Mouse (Mus musculus): ENCODE data around the gene Slco2a1.

The Slco2a1 gene

DNA sequence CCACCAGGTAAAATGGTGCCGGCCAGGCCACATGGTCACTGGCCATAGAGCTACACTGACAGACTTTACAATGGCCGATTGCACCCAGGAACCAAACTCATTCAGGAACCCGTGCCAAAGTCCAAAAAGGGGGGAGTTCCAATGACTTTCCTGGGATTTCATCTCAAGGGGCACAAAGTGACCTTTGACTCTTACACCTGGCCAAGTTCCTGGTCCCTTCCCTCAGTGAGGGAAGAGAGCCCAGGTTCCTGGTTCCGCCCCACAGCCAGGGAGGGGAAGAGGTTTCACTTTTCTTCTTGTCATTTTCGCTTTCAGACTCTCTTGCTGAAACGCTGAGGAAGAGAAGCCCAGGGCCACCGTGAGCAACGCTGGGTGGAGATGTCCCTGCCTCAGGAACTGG lies at the start of gene Slco2a1:
TSS of gene Slco2a1 (plus strand) at position 251 of the 400 bp plus-strand sequence.
- DNase-seq: no peak

DNA sequence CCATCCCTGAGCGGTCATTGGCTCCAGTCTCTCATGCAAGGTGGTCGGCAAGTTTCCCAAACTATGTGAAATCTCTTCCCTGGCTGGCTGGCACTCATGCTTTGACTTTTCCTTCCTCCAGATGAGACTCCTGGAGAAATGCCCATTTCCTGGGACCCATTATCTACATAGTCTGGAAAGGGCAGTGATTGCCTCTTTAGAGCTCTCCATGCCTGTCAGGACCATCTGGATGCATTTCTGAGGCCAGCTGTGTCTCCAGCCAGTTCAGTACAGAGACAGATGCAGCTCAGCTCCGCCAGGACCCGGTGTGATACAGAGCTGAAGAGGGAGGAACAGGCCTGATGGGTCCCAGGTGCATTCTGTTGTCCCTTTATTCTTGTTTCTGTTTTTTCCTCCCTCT lies 46.3 kb upstream of the Slco2a1 start:
- no peak for DNase-seq

DNA sequence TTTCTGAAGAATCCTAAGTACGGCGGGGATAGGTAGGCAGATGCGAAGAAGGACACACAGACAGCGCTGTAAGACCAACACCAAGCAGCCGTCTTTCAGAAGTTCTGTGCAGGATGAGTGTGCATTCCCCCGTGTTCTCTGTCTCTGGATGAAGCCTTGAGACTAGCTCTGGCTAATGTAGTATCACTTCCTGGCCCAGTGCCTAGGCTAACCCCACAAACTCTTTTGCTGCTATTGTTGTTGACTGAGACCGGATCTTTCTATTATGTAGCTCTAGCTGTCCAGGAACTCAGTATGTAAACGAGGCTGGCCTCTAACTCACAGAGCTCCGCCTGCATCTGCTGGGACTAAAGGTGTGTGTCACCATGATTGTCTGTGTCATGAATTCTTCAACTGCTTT lies 43.6 kb upstream of the Slco2a1 start:
- no peak for DNase-seq

DNA sequence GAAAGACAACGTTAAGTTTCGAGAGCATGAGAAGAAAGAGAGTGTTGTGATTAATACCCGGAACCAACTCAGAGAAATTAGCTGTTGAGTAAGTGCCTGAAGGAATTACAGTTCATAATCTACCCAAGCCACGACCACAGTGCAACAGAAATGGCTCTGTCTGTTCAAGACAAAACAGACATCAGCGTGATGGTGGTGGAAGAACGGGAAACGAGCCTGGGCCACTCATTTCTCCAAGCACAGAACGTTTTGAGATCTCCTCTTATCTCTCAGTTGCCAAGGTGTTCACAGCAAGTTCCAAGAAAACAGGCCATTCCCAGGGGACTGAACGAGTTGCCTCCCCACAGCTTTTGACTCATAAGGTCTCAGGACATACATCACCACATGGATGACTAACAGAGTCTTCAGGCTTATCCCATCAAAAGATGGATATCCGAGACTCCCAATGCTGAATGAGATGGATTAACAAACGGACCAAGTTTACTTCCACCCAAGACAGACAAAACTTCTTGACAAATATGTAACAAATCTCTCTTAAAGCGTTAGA lies 42.0 kb upstream of the Slco2a1 start:
- no peak for DNase-seq

DNA sequence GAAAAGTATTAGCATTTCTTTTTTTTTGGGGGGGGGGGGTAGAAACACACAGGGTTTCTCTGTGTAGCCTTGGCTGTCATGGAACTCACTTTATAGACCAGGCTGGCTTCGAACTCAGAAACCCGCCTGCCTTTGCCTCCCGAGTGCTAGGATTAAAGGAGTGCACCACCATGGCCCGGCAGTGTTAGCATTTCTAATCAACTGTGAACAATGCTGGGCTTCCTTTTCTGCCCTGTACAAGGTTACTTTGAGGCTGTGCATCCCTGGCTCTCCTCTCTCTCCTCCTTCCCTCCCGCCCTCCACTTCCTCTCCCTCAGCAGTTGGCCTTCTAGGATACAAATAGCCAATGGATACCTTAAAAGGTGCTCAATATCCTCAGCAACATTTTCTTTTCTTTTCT lies 39.8 kb upstream of the Slco2a1 start:
- no peak for DNase-seq

DNA sequence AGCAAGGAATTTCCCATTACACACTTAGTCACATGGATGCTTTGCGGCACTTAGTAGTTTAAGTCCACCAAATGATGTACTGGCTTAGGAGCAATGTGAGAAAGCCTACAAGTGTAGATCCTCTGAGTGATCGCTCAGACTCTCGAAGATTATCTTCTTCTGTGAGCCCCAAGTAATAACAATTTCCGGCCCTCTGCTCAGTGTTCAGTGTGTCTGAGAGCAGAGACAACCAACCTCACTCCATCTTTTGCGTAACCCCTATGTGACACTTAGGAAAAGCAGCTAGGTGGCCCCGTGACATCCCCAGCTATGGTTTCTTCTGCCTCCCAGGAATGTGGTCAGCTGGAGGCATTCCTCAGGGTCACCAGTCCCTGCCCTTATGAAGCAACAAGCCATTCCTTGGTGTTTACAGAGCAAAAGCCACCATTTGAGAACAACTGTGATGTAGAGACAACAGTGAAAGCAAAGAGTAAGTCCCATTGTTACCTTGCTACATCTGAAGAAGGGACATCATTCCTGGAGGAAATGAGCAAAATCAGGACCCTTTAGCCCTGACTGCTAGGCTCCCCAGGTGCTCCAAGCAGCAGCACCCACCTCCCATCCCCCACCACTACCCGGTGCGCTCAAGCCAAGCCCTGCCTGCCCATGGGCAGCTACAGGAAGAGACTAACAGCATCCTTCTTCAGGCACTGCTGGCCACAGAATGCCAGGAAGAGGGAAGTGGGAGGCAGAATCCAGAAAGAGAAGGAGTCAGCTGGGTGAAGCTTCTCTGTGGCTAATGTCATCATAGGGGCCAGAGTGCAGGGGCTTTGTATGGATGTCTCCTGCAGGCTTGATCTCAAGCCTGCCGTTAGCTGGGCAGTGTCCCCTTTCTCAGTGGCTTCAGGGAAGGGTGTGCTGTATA lies 37.2 kb upstream of the Slco2a1 start:
- DNase-seq: no peak

DNA sequence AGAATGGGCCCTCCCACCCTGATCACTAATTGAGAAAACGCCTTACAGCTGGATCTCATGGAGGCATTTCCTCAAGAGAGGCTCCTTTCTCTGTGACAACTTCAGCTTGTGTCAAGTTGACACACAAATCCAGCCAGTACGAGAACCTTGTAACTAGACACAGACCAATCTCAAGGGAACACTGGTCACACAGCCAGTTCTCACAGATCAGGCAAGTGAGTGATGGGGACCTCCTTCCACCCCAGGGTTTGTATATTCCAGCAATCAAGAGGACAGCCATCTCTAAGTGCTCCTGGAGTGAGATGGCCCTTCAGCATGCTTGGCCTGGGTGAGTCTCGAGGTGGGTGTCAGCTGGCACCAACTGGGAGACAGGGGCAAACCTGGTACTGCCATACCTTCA lies 32.6 kb upstream of the Slco2a1 start:
- DNase-seq: no peak

DNA sequence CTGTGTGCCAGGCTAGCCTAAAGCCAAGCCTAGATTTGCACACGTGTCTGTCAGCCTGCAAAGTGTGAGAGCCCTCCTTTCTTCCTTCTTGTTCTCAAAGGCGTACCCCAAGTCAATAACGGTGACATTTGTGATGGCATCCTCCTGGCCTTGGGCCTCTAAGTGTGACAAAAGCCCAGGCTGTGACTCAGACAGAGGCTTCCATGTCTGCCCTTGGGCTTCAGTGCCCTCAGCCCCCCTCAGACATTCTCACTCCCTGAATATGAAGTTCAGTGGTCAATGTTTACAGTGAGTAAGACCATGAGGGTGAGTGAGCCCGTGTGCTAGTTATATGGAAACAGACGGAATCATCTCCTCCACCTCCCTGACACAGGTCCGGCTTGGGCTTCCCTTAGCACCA lies 29.8 kb upstream of the Slco2a1 start:
- DNase-seq: no peak

DNA sequence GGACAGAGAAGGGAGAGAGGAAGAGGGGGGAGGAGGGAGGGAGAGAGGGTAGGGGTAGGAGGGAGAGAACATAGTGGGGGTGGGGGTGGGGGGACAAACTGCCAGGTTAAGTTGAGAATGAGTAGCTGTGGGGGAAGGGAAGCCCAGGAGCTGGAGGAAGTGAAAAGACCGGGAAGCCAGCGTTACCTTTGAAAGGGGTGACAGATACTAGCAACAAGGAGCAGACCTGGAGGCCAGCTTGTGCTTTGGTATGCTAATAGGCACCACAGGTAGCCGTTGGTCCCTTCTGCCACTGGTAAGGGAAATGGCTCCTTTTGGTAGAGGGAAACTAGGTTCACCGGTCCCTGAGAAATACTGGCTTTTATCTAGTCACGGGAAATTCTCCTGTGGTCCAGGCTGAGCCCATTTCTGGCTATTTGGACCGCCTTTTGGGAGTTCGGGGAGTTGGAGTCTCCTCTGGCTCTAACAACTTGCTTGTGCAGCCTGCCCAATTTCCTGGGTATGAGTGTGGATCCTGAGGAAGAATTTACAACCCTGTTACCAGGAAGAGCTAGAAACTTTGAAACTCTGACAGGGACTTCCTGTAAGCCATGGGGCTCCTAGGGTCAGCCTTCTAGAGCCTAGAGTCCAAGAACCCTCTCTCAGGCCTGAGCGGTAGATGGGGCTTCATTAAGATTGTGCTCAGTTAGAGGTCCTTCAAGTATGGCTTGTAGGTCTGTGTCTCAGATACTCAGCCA lies 27.0 kb upstream of the Slco2a1 start:
- no peak for DNase-seq

DNA sequence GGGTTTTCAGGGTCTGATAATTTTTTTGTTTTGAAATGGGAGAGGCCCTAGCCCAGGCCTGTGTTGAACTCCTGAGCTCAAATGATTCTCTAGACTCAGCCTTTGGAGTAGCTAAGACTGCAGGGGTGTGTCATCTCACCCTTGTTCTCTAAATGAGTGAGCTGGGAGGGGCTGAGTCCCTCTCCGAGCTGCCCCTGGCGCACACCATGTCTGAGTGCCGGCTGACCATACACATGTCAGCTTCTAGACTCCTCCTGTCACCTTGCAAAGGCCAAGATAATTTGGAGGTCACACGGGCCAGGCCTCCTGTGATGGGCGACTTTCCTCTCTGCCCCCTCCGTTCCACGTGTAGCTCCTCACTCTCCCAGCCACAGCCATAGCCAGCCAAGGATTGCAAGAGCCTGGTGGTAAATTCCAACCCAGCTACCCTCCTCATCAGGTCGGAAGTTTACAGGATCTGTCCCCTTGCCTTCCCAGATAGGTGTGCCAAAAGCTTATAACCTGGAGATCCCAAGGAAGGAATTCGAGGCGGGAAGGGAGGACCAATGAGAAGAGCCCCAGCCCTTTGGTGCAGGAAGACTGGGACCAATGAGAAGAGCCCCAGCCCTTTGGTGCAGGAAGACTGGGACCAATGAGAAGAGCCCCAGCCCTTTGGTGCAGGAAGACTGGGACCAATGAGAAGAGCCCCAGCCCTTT lies 26.3 kb upstream of the Slco2a1 start:
- no peak for DNase-seq

DNA sequence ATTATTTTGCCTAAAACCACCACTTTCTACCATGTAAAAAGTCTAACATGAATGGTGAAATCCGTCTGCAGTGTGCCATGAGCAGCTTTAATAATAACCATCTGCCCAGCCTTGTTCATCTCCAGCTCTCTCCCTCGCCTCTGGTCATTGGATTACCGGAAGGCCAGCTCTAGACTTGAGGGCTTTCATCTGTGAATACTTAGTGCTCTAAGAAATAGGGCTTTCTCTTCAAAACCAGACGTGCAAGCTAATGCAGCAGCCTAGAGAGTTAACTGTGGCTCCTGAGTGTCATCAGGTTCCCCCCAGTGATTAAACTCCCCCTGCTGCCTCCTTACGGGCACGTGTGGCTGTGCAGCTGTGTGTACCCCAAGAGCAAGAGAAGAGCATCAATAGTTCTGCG lies 25.2 kb upstream of the Slco2a1 start:
- no peak for DNase-seq

DNA sequence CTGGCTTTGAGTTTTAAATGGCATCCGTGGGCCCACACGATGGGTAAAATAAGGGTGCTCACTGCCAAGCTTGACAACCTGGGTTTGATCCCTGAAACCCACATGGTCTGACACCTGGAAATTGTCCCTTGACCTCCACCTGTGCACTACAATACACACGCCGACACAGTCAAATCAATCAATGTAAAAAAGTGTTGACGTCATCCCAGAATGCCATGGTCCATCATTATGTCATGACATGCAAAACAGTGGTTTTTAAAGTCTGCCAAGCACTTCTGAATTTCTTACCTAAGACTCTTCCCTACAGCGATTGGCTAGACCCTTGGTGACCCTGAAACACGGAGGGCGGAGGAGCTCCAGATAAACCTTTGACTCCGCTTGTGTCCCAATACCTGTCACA lies 23.9 kb upstream of the Slco2a1 start:
- DNase-seq: no peak

DNA sequence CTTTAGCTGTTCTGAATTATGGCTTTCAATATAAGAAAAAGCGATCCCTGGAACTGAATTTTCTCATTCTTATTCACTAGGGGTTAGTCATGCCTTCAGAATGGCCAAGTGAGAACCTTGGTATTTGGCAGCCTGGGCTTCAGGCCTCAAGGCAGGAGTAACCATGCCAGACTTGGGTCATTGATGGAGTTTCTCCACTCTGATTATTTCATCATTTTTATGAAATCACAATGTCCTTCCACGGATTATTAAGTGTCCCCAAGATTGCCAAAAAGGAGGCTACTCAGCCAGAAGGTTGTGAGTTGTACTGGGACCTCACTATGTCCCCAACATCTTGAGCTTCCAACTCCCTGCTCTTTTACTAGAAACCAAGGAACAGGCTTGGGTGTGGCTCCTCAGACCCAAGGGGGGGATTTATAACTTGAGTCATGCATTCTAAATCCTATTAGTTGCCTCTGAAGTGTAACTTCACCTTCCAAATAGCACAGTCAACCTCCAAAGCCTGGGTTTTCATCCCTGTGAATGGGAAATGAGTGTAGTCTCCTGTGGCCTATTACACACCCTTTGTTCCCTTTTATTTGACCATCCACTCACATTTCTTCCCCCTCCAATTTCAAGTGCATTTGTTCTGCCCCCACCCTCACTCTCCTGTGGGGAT lies 16.0 kb upstream of the Slco2a1 start:
- no peak for DNase-seq

DNA sequence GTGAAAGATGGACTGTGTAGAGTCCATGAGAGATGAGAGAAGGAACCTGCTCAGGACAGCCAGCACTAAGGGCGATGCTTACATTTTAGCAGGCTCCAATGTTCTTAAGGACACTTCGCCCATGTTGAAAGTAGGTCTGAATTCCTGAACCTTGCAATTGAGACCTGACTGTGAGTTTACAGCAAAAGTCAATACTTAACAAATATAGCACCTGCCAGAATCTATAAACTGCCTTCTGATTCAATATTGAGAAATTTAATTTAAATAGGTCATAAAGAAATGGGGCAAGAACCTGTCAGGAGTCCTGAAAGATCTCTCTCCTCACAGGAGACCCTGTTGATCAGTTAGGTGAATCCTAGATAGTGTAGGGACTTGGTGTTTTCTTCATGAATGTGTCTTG lies 12.6 kb upstream of the Slco2a1 start:
- no peak for DNase-seq

DNA sequence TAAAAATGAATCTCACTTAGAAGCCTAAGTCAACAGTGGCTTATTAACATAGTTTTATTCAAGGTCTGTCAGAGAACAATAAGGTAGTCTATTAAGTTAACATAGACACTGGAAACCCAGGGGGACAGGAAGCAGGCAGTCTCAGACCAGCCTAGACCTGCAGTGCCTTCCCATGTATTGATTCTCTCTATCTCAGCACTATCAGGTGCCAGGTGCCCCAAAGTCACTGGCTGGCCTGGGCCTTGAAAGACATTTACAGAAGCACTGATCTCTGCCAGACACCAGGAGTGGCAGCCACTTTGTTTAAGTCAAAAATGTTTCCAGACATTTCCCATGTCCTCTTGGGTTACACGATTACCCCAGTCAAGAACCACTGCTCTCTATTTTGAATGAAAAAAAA lies 11.4 kb upstream of the Slco2a1 start:
- DNase-seq: no peak

DNA sequence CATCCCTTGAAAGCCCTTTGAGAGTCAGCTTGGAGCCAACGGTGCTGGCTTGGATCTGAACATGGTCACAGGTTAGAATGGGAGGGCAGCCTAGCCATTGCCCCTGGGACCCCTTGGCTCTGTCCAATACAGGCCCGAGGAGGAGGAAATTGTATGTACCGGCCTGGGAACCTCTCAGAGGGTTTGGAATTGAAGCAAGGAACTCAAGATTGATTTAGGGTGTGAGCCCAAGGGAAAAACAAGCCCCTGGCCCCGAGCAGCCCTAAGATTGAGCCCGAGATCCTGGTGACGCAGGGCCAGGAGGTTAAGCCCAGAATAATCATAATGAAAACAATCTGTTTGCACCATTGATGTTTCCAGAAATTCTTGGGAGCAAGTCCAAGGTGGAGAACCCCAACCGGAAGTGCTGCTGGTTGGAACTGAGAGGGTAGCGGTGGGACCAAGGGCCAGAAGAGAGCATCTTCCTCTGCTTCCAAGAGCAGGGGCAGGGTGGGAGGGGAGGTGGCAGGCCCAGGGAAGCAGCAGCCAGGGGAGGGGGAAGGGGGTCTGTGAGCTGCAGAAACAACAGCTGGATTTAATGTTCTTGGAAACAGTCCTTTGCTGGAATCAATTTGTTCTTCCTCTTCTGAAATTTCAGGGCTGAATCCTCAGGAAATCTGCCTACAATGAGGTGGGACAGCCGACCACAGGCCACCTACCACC lies 10.6 kb upstream of the Slco2a1 start:
- DNase-seq: no peak

DNA sequence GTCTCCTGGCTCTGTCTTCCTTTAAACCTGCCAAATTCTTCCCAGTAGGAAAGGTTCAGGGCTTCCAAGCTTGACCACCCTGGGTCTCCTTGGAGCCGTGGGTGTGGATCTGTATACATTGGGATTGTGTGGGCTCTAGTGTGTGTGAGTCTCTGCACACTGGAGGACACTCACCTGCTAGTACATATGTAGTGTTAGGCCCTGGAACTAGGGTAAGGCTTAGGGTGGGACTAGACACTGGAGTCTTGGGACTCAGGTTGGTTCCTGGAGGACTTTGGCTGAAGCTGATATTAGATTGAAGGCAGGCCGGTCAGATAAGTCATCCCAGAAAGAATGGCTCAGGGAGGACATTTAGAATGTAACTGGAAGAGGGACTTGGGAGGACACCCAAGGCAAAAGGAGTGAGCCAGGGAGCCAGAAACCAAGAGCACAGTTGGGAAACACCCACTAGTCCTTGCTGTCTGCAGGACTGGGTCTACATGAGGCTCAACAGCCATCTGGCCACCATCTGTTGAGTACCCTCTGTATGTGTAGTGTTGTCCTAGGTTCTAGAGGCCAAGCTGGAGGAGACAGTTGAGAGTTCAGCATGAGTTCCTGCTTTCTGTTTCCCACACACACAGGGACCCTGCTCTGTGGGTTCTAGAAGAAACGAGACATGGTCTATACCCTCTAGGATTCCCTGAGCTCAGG lies 9.4 kb upstream of the Slco2a1 start:
- no peak for DNase-seq

DNA sequence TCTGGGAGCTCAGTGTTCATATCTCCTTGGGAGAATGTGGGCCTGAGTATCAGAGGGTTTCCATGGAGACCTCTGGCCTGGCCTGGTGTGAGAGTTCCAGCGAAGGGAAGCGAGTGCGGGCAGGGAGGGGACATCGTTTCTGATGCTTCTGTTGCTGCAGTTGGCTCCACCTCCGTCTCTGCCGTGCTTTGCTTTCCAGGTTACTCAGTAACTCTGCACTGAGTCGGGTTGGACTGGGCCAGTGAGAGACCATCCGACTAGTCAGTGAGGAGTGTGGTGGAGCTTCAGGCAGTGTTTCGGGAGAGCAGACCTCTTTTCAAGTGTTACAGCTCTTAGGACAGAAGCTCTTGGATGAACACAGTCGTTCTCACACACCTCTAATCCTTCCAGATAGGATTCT lies 8.6 kb upstream of the Slco2a1 start:
- no peak for DNase-seq

DNA sequence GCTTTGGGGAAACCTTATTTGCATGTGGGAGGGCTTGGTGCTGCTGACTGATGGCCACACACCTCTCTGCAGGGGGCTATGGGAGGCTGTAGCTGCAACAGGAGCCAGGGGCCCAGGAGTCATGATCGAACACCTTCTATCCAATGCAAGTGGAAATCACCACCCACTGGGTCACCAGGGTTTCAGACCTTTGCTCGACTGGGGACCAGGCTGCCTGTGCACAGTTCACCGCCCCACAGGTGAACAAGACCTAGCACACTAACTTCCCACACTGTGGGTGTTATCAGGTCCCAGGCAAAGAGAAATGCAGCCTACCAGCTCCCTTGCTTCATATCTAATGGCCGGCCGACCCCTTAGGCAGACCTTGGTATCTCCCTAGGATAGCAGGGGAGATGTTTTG lies 8.1 kb upstream of the Slco2a1 start:
- DNase-seq: no peak

DNA sequence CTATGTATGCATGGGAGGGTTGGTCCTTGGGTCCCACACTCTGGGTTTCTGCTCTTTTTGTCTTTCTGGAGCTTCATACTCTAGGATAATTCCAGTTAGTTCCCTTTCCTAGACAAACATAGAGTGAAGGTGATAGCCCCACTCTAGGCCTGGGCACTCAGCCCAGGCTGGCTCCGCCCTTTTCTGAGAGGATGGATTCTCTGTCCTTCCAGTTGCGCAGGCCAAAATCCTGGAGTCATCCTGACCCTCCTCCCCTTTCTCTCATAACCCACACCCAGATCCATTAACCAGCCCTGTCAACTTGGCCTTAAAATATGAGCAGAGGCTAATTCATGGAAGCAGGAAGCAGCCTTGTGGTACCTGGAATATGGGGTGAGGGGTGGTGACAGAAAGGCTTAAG lies 6.7 kb upstream of the Slco2a1 start:
- DNase-seq: no peak

DNA sequence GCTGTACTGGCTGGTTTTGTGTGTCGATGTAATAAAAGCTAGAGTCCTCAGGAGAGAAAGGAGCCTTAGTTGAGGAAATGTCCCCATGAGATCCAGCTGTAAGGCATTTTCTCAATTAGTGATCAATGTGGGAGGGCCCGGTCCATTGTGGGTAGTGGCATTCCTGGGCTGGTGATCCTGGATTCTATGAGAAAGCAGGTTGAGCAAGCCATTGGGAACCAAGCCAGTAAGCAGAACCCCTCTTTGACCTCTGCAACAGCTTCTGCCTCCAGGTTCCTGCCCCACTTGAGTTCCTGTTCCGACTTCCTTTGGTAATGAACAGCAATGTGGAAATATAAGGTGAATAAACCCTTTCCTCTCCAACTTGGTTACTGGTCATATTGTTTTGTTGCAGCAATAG lies 6.1 kb upstream of the Slco2a1 start:
- DNase-seq: no peak

DNA sequence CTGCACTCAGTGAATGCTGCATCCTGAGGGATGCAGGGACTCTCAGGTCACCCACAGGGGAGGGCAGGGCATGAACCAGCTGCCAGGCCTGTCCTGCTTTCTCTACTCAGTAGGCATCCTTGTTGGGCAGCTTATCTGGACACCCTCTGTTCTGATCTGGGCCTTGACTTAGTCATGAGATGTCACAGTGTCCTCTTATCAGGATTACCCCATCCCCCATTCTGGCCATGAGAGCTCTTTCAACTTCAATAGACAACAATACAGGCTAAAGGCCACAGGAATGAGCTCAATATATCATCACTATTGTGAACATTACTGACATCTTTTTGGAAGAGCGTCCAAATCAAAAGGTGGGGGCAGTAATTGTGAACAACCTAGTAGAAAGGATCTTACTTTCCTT lies 3.4 kb upstream of the Slco2a1 start:
- no peak for DNase-seq
